Mouse (Mus musculus) limb, embryonic 13.5 days (tissue): ENCODE measurements at regions not wholly inside any gene's neighbourhood (a gene's known extent, or its start where the extent isn't known, plus 50 kb on each side); places are given as distances from the start of the nearest gene placed in this dataset.
A peak's percentile ranks its signal among the peaks of the same experiment; 100 is the strongest.

Source experiments
- ATAC-seq: fragments of 200-750 bp; cut with Nextera tagmentation; 2 replicates; pipeline ENCODE4 v1.8.0; 2017; ENCODE audit warnings: low read depth, moderate number of reproducible peaks, moderate TSS enrichment; ENCODE audit not compliant: low FRiP score
- H3K27ac ChIP-seq: fragments of 300-500 bp; sonication (generic); 2 replicates; pipeline ENCODE4 v1.5.1; 2015; ENCODE audit warnings: inconsistent platforms, mild to moderate bottlenecking, moderate library complexity
- H3K27me3 ChIP-seq: fragments of 300-500 bp; sonication (generic); 2 replicates; pipeline ENCODE4 v1.6.1; 2015; ENCODE audit warnings: mild to moderate bottlenecking, inconsistent platforms
- H3K36me3 ChIP-seq: fragments of 300-500 bp; sonication (generic); 2 replicates; pipeline ENCODE4 v1.6.1; 2015; ENCODE audit warnings: inconsistent platforms, mild to moderate bottlenecking, moderate library complexity
- H3K4me1 ChIP-seq: fragments of 300-500 bp; sonication (generic); 2 replicates; pipeline ENCODE4 v1.6.1; 2015; ENCODE audit warnings: inconsistent platforms
- H3K4me2 ChIP-seq: fragments of 300-500 bp; sonication (generic); replicated peaks from 2 replicates; pipeline ENCODE4 v1.6.1; 2015; ENCODE audit warnings: inconsistent platforms, mild to moderate bottlenecking, moderate library complexity
- H3K4me3 ChIP-seq: fragments of 300-500 bp; sonication (generic); 2 replicates; pipeline ENCODE4 v1.5.1; 2015; ENCODE audit warnings: moderate library complexity, mild to moderate bottlenecking, inconsistent platforms
- H3K9ac ChIP-seq: fragments of 300-500 bp; sonication (generic); 2 replicates; pipeline ENCODE4 v1.6.1; 2015; ENCODE audit warnings: mild to moderate bottlenecking, inconsistent platforms
- H3K9me3 ChIP-seq: fragments of 300-500 bp; sonication (generic); 2 replicates; pipeline ENCODE4 v1.6.1; 2016; ENCODE audit warnings: inconsistent platforms
- WGBS: fragments of 180-500 bp; shearing (Covaris S2); methylation state at CpG from one replicate; pipeline ENCODE4 v1.1.7; 2015; 5-methylcytosine and 5-hydroxymethylcytosine counted together

GRCm38 (mm10) chr17:59361119-59361518 is 347.9 kb upstream of the Nudt12 start:
- no peaks in the 10 kb centered on the region for H3K9me3 ChIP-seq
- no peak overlapping the region for H3K4me2 ChIP-seq
- WGBS, result 29% methylated on average over 9 of the region's 9 CpGs
- H3K27me3 ChIP-seq, result no peaks in the 10 kb centered on the region
- no peak overlapping the region for H3K27ac ChIP-seq
- no peak overlapping the region for H3K4me3 ChIP-seq
- no peak overlapping the region for H3K9ac ChIP-seq
- no peaks in the 10 kb centered on the region for H3K36me3 ChIP-seq
- peaks cover 9% of the 10 kb centered on the region for H3K4me1 ChIP-seq
- ATAC-seq, result 0 out of 2 replicates have a peak, but pooled peaks have one; percentile 54

- ATAC-seq, result peak; percentile 77
Measured at GRCm38 (mm10) chr17:59359503-59359902, 346.3 kb upstream of the Nudt12 start.

GRCm38 (mm10) chr17:59345526-59345925 is 332.4 kb upstream of the Nudt12 start:
- 84% methylated on average over 4 of the region's 4 CpGs for WGBS
- no peak for ATAC-seq

More at GRCm38 (mm10) chr17:59359503-59359902, 346.3 kb upstream of the Nudt12 start:
- Histone ChIP-seq H3K27me3 (no peaks in the 10 kb centered on the region), H3K4me1 (peaks cover 9% of the 10 kb centered on the region), H3K27ac (no peak overlapping the region), H3K4me3 (no peak overlapping the region), H3K4me2 (peak overlapping the region; percentile 28; the same call in 1 of the 2 replicates), H3K9ac (no peak overlapping the region), H3K36me3 (no peaks in the 10 kb centered on the region), H3K9me3 (no peaks in the 10 kb centered on the region)
- WGBS, result 9% methylated on average over 5 of the region's 5 CpGs

GRCm38 (mm10) chr17:59297939-59298338 is 284.8 kb upstream of the Nudt12 start:
- Histone ChIP-seq H3K9ac (no peak overlapping the region), H3K4me3 (no peak overlapping the region), H3K4me2 (no peak overlapping the region), H3K27ac (no peak overlapping the region), H3K27me3 (no peaks in the 10 kb centered on the region), H3K36me3 (no peaks in the 10 kb centered on the region), H3K9me3 (no peaks in the 10 kb centered on the region), H3K4me1 (no peaks in the 10 kb centered on the region)
- ATAC-seq, result no peak
- WGBS, result 87% methylated on average over 5 of the region's 5 CpGs

More at GRCm38 (mm10) chr17:59345526-59345925, 332.4 kb upstream of the Nudt12 start:
- Histone ChIP-seq H3K27ac (no peak overlapping the region), H3K9ac (no peak overlapping the region), H3K4me1 (no peaks in the 10 kb centered on the region), H3K4me3 (no peak overlapping the region), H3K27me3 (no peaks in the 10 kb centered on the region), H3K4me2 (no peak overlapping the region), H3K36me3 (no peaks in the 10 kb centered on the region), H3K9me3 (no peaks in the 10 kb centered on the region)

GRCm38 (mm10) chr17:59281364-59281763 is 268.2 kb upstream of the Nudt12 start:
- no peak overlapping the region for H3K27ac ChIP-seq
- H3K9ac ChIP-seq, result no peak overlapping the region
- no peaks in the 10 kb centered on the region for H3K27me3 ChIP-seq
- ATAC-seq, result peak; percentile 66; the same call in 1 of the 2 replicates
- H3K9me3 ChIP-seq, result no peaks in the 10 kb centered on the region
- H3K4me3 ChIP-seq, result no peak overlapping the region
- no peak overlapping the region for H3K4me2 ChIP-seq
- H3K36me3 ChIP-seq, result no peaks in the 10 kb centered on the region
- 63% methylated on average over 3 of the region's 3 CpGs for WGBS
- H3K4me1 ChIP-seq, result no peaks in the 10 kb centered on the region

GRCm38 (mm10) chr17:59279811-59280210 is 266.6 kb upstream of the Nudt12 start:
- no peak overlapping the region for H3K4me3 ChIP-seq
- 77% methylated on average over 10 of the region's 10 CpGs for WGBS
- no peak overlapping the region for H3K9ac ChIP-seq
- H3K36me3 ChIP-seq, result no peaks in the 10 kb centered on the region
- H3K27ac ChIP-seq, result no peak overlapping the region
- no peak overlapping the region for H3K4me2 ChIP-seq
- ATAC-seq, result no peak
- no peaks in the 10 kb centered on the region for H3K9me3 ChIP-seq
- H3K4me1 ChIP-seq, result no peaks in the 10 kb centered on the region
- no peaks in the 10 kb centered on the region for H3K27me3 ChIP-seq

- no peak overlapping the region for H3K27ac ChIP-seq
- ATAC-seq, result no peak
- H3K9ac ChIP-seq, result no peak overlapping the region
- 0 out of 2 replicates have a peak, but pooled peaks cover 4% of the 10 kb centered on the region for H3K4me1 ChIP-seq
- no peaks in the 10 kb centered on the region for H3K27me3 ChIP-seq
- H3K9me3 ChIP-seq, result no peaks in the 10 kb centered on the region
- no peaks in the 10 kb centered on the region for H3K36me3 ChIP-seq
- H3K4me2 ChIP-seq, result no peak overlapping the region
- no peak overlapping the region for H3K4me3 ChIP-seq
Measured at GRCm38 (mm10) chr17:59269613-59270012, 256.4 kb upstream of the Nudt12 start.

- no peak for ATAC-seq
- no peaks in the 10 kb centered on the region for H3K27me3 ChIP-seq
- 0 out of 2 replicates have a peak, but pooled peaks cover 4% of the 10 kb centered on the region for H3K4me1 ChIP-seq
- no peaks in the 10 kb centered on the region for H3K36me3 ChIP-seq
- H3K4me2 ChIP-seq, result no peak overlapping the region
- no peak overlapping the region for H3K4me3 ChIP-seq
- no peak overlapping the region for H3K9ac ChIP-seq
- H3K9me3 ChIP-seq, result no peaks in the 10 kb centered on the region
- WGBS, result 40% methylated on average over 5 of the region's 5 CpGs
- no peak overlapping the region for H3K27ac ChIP-seq
Measured at GRCm38 (mm10) chr17:59249000-59249399, 235.8 kb upstream of the Nudt12 start.

- Histone ChIP-seq H3K9me3 (no peaks in the 10 kb centered on the region), H3K4me3 (no peak overlapping the region), H3K4me2 (no peak overlapping the region), H3K27ac (no peak overlapping the region), H3K4me1 (no peaks in the 10 kb centered on the region), H3K27me3 (no peaks in the 10 kb centered on the region), H3K36me3 (no peaks in the 10 kb centered on the region), H3K9ac (no peak overlapping the region)
- ATAC-seq, result no peak
- 90% methylated on average over 2 of the region's 2 CpGs for WGBS
Measured at GRCm38 (mm10) chr17:59232251-59232650, 219.1 kb upstream of the Nudt12 start.
